Comparison of ENCODE assay signal across 24 mouse cellular contexts in the genomic region with DNA sequence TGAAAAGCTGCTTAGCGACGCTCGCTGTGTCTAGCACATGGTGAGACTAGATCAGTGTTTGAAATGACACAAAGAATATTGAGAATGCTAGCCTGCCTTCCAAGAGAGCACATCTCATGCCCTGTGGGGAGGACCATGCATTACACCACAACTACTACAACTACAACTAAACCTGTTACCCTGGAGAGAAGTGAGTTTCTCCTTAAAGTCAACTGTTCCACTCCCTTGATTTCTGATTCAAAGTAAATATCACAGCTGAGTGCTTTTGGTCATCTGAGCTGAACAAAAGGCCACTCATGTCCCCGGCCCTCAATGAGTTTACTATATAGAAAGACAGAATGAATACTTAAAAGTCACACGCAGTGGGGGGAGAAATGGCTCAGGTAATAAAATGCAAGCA. TPM values are rescaled to one million over a fixed set of nuclear protein-coding genes. Genes with fewer than 3 reads are reported as not detected.
DNase-seq lines count a peak whose midpoint lies in the region; ATAC-seq and TF ChIP-seq lines count a peak whose summit lies in the region.
"Had no signal": no experiment of that assay in that cellular context is flagged by ENCODE, and none has a peak within 500 bp of the region (broad histone marks: within the 10 kb centered on the region; RNA-seq: fewer than 3 reads in every experiment).

No protein-coding gene starts in this region.

- no peak for TF ChIP-seq CTCF in lung, postnatal 0 days (IDR thresholded peaks at IDR 0.05)

- no peak for TF ChIP-seq EP300 in lung, postnatal 0 days (IDR thresholded peaks at IDR 0.05)

- no peak for DNase-seq in kidney, adult 18-20 months
- peak; percentile 64 for DNase-seq in lung, postnatal 0 days (ENCODE audit: low spot score)
- DNase-seq in lung, postnatal 4 days, result no peak
- peak; percentile 21 for DNase-seq in midbrain, embryonic 11.5 days (ENCODE audit: low spot score, missing footprints)
- DNase-seq: adrenal gland, postnatal 10 days; adrenal gland, postnatal 36 days; B cell, adult 2 months; cerebellum, adult 18-20 months; cerebellum, adult 9-10 months; cerebellum, postnatal 14 days; forebrain, postnatal 0 days; gastrocnemius, adult 2 months; gastrocnemius, postnatal 14 days had no signal

- no peak overlapping the region for H3K4me2 ChIP-seq in kidney, embryonic 15.5 days
- no peak overlapping the region for H3K4me2 ChIP-seq in lung, postnatal 0 days (replicated peaks; ENCODE audit: low read depth, low read length)
- H3K4me2 ChIP-seq in midbrain, embryonic 11.5 days, result no peak overlapping the region
- no peak overlapping the region for H3K4me2 ChIP-seq in midbrain, embryonic 15.5 days
- H3K4me2 ChIP-seq: embryonic facial prominence, embryonic 12.5 days; embryonic facial prominence, embryonic 15.5 days; heart, embryonic 11.5 days; hindbrain, embryonic 12.5 days; hindbrain, embryonic 15.5 days had no signal

- no peaks in the 10 kb centered on the region for H3K36me3 ChIP-seq in kidney, embryonic 15.5 days
- H3K36me3 ChIP-seq in lung, postnatal 0 days (ENCODE audit: insufficient read depth, low read length), result no peaks in the 10 kb centered on the region
- no peaks in the 10 kb centered on the region for H3K36me3 ChIP-seq in midbrain, embryonic 11.5 days (ENCODE audit: control insufficient read depth, insufficient read depth, low read length)
- no peaks in the 10 kb centered on the region for H3K36me3 ChIP-seq in midbrain, embryonic 15.5 days (replicated peaks)
- H3K36me3 ChIP-seq: embryonic facial prominence, embryonic 12.5 days; embryonic facial prominence, embryonic 15.5 days; G1E; hindbrain, embryonic 12.5 days; hindbrain, embryonic 15.5 days had no signal

- peaks cover 14% of the 10 kb centered on the region for H3K4me1 ChIP-seq in kidney, embryonic 15.5 days
- H3K4me1 ChIP-seq in lung, postnatal 0 days (ENCODE audit: insufficient read depth, low read depth, low read length), result no peaks in the 10 kb centered on the region
- no peaks in the 10 kb centered on the region for H3K4me1 ChIP-seq in midbrain, embryonic 11.5 days (ENCODE audit: control insufficient read depth, insufficient read depth, low read length)
- H3K4me1 ChIP-seq in midbrain, embryonic 15.5 days, result no peaks in the 10 kb centered on the region
- H3K4me1 ChIP-seq: embryonic facial prominence, embryonic 12.5 days; embryonic facial prominence, embryonic 15.5 days; hindbrain, embryonic 12.5 days; hindbrain, embryonic 15.5 days had no signal

- 46% methylated on average over 5 of the region's 5 CpGs for WGBS in kidney, embryonic 15.5 days
- WGBS in lung, postnatal 0 days, result 72% methylated on average over 5 of the region's 5 CpGs
- WGBS in midbrain, embryonic 11.5 days, result 76% methylated on average over 5 of the region's 5 CpGs
- 72% methylated on average over 5 of the region's 5 CpGs for WGBS in midbrain, embryonic 15.5 days

- peak; percentile 31; the same call in 1 of the 2 replicates for ATAC-seq in kidney, embryonic 15.5 days (replicated peaks; ENCODE audit: low FRiP score)
- ATAC-seq in lung, postnatal 0 days, result peak; percentile 38
- no peak for ATAC-seq in midbrain, embryonic 11.5 days (ENCODE audit: low FRiP score)
- no peak for ATAC-seq in midbrain, embryonic 15.5 days (replicated peaks)
- ATAC-seq: forebrain, embryonic 14.5 days; forebrain, postnatal 0 days; Patski had no signal

- no peak overlapping the region for H3K9ac ChIP-seq in kidney, embryonic 15.5 days
- no peak overlapping the region for H3K9ac ChIP-seq in lung, postnatal 0 days (replicated peaks; ENCODE audit: low read depth)
- H3K9ac ChIP-seq in midbrain, embryonic 11.5 days (ENCODE audit: low read length), result no peak overlapping the region
- no peak overlapping the region for H3K9ac ChIP-seq in midbrain, embryonic 15.5 days
- H3K9ac ChIP-seq: embryonic facial prominence, embryonic 12.5 days; embryonic facial prominence, embryonic 15.5 days; forebrain, postnatal 0 days; hindbrain, embryonic 12.5 days; hindbrain, embryonic 15.5 days had no signal

- H3K27ac ChIP-seq in kidney, embryonic 15.5 days, result peak overlapping the region; percentile 46
- H3K27ac ChIP-seq in lung, postnatal 0 days (ENCODE audit: low read length), result no peak overlapping the region
- H3K27ac ChIP-seq in midbrain, embryonic 11.5 days (ENCODE audit: low read depth, low read length), result no peak overlapping the region
- H3K27ac ChIP-seq in midbrain, embryonic 15.5 days, result no peak overlapping the region
- H3K27ac ChIP-seq: embryonic facial prominence, embryonic 12.5 days; embryonic facial prominence, embryonic 15.5 days; hindbrain, embryonic 12.5 days; hindbrain, embryonic 15.5 days had no signal

- no peak overlapping the region for H3K4me3 ChIP-seq in kidney, embryonic 15.5 days (replicated peaks)
- H3K4me3 ChIP-seq in lung, postnatal 0 days (ENCODE audit: low read depth, low read length), result no peak overlapping the region
- no peak overlapping the region for H3K4me3 ChIP-seq in midbrain, embryonic 11.5 days (ENCODE audit: low read depth, low read length)
- no peak overlapping the region for H3K4me3 ChIP-seq in midbrain, embryonic 15.5 days
- H3K4me3 ChIP-seq: embryonic facial prominence, embryonic 12.5 days; embryonic facial prominence, embryonic 15.5 days; gastrocnemius, adult 2 months; hindbrain, embryonic 12.5 days; hindbrain, embryonic 15.5 days had no signal

- peaks cover 7% of the 10 kb centered on the region for H3K9me3 ChIP-seq in kidney, embryonic 15.5 days (replicated peaks)
- H3K9me3 ChIP-seq in lung, postnatal 0 days (ENCODE audit: low read length), result no peaks in the 10 kb centered on the region
- no peaks in the 10 kb centered on the region for H3K9me3 ChIP-seq in midbrain, embryonic 11.5 days (ENCODE audit: control insufficient read depth, low read length)
- no peaks in the 10 kb centered on the region for H3K9me3 ChIP-seq in midbrain, embryonic 15.5 days
- H3K9me3 ChIP-seq: embryonic facial prominence, embryonic 12.5 days; embryonic facial prominence, embryonic 15.5 days; hindbrain, embryonic 15.5 days had no signal

- H3K27me3 ChIP-seq in kidney, embryonic 15.5 days, result no peaks in the 10 kb centered on the region
- no peaks in the 10 kb centered on the region for H3K27me3 ChIP-seq in lung, postnatal 0 days (replicated peaks; ENCODE audit: insufficient read depth, low read length)
- H3K27me3 ChIP-seq in midbrain, embryonic 11.5 days (ENCODE audit: control insufficient read depth, insufficient read depth, low read length), result no peaks in the 10 kb centered on the region
- H3K27me3 ChIP-seq in midbrain, embryonic 15.5 days (replicated peaks), result no peaks in the 10 kb centered on the region
- H3K27me3 ChIP-seq: CH12.LX; embryonic facial prominence, embryonic 12.5 days; embryonic facial prominence, embryonic 15.5 days; hindbrain, embryonic 12.5 days; hindbrain, embryonic 15.5 days had no signal

RNA-seq across cellular contexts. Expression of a gene that starts 8.2 kb away (rescaled TPM):
- 29.7 and 29.9 TPM in 2 replicates for polyA plus RNA-seq in kidney, embryonic 15.5 days (2015; fragmentation: Nextera tagmentation; extraction: Ambion mirVana)
- polyA plus RNA-seq in lung, postnatal 0 days (2015; fragmentation: Nextera tagmentation; extraction: Ambion mirVana), result 2.1 and 2.8 TPM in 2 replicates
- 36.6 and 38.8 TPM in 2 replicates for polyA plus RNA-seq in midbrain, embryonic 11.5 days (2014; fragmentation: Nextera tagmentation; extraction: Ambion mirVana)
- 5.2 and 6.2 TPM in 2 replicates for polyA plus RNA-seq in midbrain, embryonic 15.5 days (2015; fragmentation: Nextera tagmentation; extraction: Ambion mirVana)

RNA-seq across cellular contexts. Expression of a gene that starts 19.7 kb away (rescaled TPM):
- polyA plus RNA-seq in kidney, embryonic 15.5 days (2015; fragmentation: Nextera tagmentation; extraction: Ambion mirVana), result 5.6 and 6.3 TPM in 2 replicates
- polyA plus RNA-seq in lung, postnatal 0 days (2015; fragmentation: Nextera tagmentation; extraction: Ambion mirVana), result 12.8 and 14.1 TPM in 2 replicates
- 9.7 and 10.1 TPM in 2 replicates for polyA plus RNA-seq in midbrain, embryonic 11.5 days (2014; fragmentation: Nextera tagmentation; extraction: Ambion mirVana)
- 30.1 and 30.9 TPM in 2 replicates for polyA plus RNA-seq in midbrain, embryonic 15.5 days (2015; fragmentation: Nextera tagmentation; extraction: Ambion mirVana)

RNA-seq across cellular contexts. Expression of a gene that starts 37.9 kb away (rescaled TPM):
- 4.8 and 5.9 TPM in 2 replicates for polyA plus RNA-seq in kidney, embryonic 15.5 days (2015; fragmentation: Nextera tagmentation; extraction: Ambion mirVana)
- polyA plus RNA-seq in lung, postnatal 0 days (2015; fragmentation: Nextera tagmentation; extraction: Ambion mirVana), result 4.6 and 5.9 TPM in 2 replicates
- polyA plus RNA-seq in midbrain, embryonic 11.5 days (2014; fragmentation: Nextera tagmentation; extraction: Ambion mirVana), result 6.6 and 7.2 TPM in 2 replicates
- polyA plus RNA-seq in midbrain, embryonic 15.5 days (2015; fragmentation: Nextera tagmentation; extraction: Ambion mirVana), result 9.5 and 9.7 TPM in 2 replicates

Comparison
In these comparisons a context has a peak if more than half of its experiments do, and no peak if none do; other contexts are left out.
1. DNase-seq: peak in lung, postnatal 0 days (single experiment) and midbrain, embryonic 11.5 days (single experiment); none in kidney, adult 18-20 months (single experiment) and lung, postnatal 4 days (0 of 2).
2. ATAC-seq: peak in kidney, embryonic 15.5 days (single experiment) and lung, postnatal 0 days (single experiment); none in midbrain, embryonic 11.5 days (single experiment) and midbrain, embryonic 15.5 days (single experiment).